Mouse (Mus musculus) G1E (cell line): ENCODE data around the gene Gpc6.

Experiments
- CTCF ChIP-seq: IDR thresholded peaks from 2 replicates; pipeline ENCODE4 v1.5.1; 2012; ENCODE audit warnings: low read depth, low read length, inconsistent platforms, mixed read lengths
- GATA1 ChIP-seq: IDR thresholded peaks from 2 replicates; pipeline ENCODE4 v1.6.1; 2012; ENCODE audit warnings: borderline replicate concordance, low read length, inconsistent platforms, mixed read lengths
- GATA2 ChIP-seq: IDR thresholded peaks from 2 replicates; pipeline ENCODE4 v1.6.1; 2012; ENCODE audit warnings: low read depth, low read length, inconsistent platforms, borderline replicate concordance
- POLR2AphosphoS5 ChIP-seq: IDR thresholded peaks from 2 replicates; pipeline ENCODE4 v1.6.1; 2012; ENCODE audit warnings: low read depth, low read length, inconsistent platforms; ENCODE audit not compliant: insufficient replicate concordance
- TAL1 ChIP-seq: conservative IDR thresholded peaks from 2 replicates; pipeline ENCODE4 v1.6.1; 2012; ENCODE audit warnings: low read depth, low read length, inconsistent platforms, mixed read lengths

- TF ChIP-seq CTCF (no peak), POLR2AphosphoS5 (no peak), GATA1 (no peak), TAL1 (no peak), GATA2 (no peak)
Observed at GRCm38 (mm10) chr14:117700670-117701280, 775.7 kb downstream of the Gpc6 start.
